Mouse (Mus musculus) kidney, adult 2 months (tissue): ENCODE measurements around the gene Cd3g.

Experiments
- CTCF ChIP-seq: fragments of 200-500 bp; conservative IDR thresholded peaks from 2 replicates; pipeline ENCODE4 v1.5.1; 2011; ENCODE audit warnings: low read depth, mild to moderate bottlenecking, control low read depth, low read length, moderate library complexity, mixed read lengths; ENCODE audit not compliant: insufficient read depth, insufficient read length
- POLR2A ChIP-seq: fragments of 200-500 bp; IDR thresholded peaks from one replicate; pipeline ENCODE4 v1.6.1; 2011; ENCODE audit warnings: low read depth, low read length, control low read depth

DNA sequence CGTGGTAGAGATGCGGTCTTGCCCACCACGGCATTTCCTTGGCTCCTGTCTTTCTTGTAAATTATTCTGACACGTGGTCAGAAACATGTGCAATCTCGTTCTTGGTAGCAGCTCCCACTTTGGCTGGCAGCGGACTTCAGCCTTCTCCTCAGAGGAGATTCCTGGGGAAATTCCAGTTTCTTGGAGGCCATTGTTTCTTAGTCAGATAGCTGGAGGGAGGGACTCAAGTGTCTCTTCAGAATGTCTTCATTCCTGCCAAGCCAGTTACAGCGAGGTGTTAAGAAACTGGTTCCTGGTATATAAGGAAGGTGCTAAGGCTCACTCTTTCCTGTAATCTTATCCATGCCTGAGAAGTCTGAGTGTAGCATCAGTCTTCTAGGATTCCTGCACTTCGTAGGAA lies 47.1 kb upstream of the Cd3g start:
- TF ChIP-seq CTCF (no peak), POLR2A (no peak)
